Mouse (Mus musculus) embryonic facial prominence, embryonic 15.5 days (tissue): ENCODE measurements at regions not wholly inside any gene's neighbourhood (a gene's known extent, or its start where the extent isn't known, plus 50 kb on each side); places are given as distances from the start of the nearest gene placed in this dataset.

Experiments
- ATAC-seq: fragments of 200-750 bp; cut with Nextera tagmentation; 2 replicates; pipeline ENCODE4 v1.8.0; 2017; ENCODE audit warnings: low read depth, moderate TSS enrichment; ENCODE audit not compliant: insufficient number of reproducible peaks, low FRiP score, low TSS enrichment
- H3K27ac ChIP-seq: fragments of 300-500 bp; sonication (generic); replicated peaks from 2 replicates; pipeline ENCODE4 v1.5.1; 2015; ENCODE audit warnings: mild to moderate bottlenecking, inconsistent platforms
- H3K27me3 ChIP-seq: fragments of 300-500 bp; sonication (generic); 2 replicates; pipeline ENCODE4 v1.6.1; 2015; ENCODE audit warnings: inconsistent platforms
- H3K36me3 ChIP-seq: fragments of 300-500 bp; sonication (generic); 2 replicates; pipeline ENCODE4 v1.6.1; 2015; ENCODE audit warnings: mild to moderate bottlenecking, inconsistent platforms
- H3K4me1 ChIP-seq: fragments of 300-500 bp; sonication (generic); 2 replicates; pipeline ENCODE4 v1.6.1; 2015; ENCODE audit warnings: inconsistent platforms
- H3K4me2 ChIP-seq: fragments of 300-500 bp; sonication (generic); replicated peaks from 2 replicates; pipeline ENCODE4 v1.6.1; 2015; ENCODE audit warnings: mild to moderate bottlenecking, inconsistent platforms
- H3K4me3 ChIP-seq: fragments of 300-500 bp; sonication (generic); replicated peaks from 2 replicates; pipeline ENCODE4 v1.5.1; 2015; ENCODE audit warnings: mild to moderate bottlenecking, inconsistent platforms
- H3K9ac ChIP-seq: fragments of 300-500 bp; sonication (generic); 2 replicates; pipeline ENCODE4 v1.6.1; 2015; ENCODE audit warnings: inconsistent platforms
- H3K9me3 ChIP-seq: fragments of 300-500 bp; sonication (generic); replicated peaks from 2 replicates; pipeline ENCODE4 v1.6.1; 2016; ENCODE audit warnings: inconsistent platforms
- WGBS: fragments of 180-500 bp; shearing (Covaris S2); methylation state at CpG from one replicate; pipeline ENCODE4 v1.1.7; 2015; 5-methylcytosine and 5-hydroxymethylcytosine counted together

GRCm38 (mm10) chr9:32989006-32989405 lies 353.0 kb downstream of the Ets1 start:
- peaks cover 7% of the 10 kb centered on the region for H3K4me1 ChIP-seq
- no peak overlapping the region for H3K27ac ChIP-seq
- no peaks in the 10 kb centered on the region for H3K9me3 ChIP-seq
- no peak overlapping the region for H3K4me3 ChIP-seq
- no peak for ATAC-seq
- no peaks in the 10 kb centered on the region for H3K36me3 ChIP-seq
- no peak overlapping the region for H3K9ac ChIP-seq
- no peaks in the 10 kb centered on the region for H3K27me3 ChIP-seq
- H3K4me2 ChIP-seq: no peak overlapping the region
- WGBS: 80% methylated on average over 1 of the region's 1 CpGs

- Histone ChIP-seq H3K36me3 (no peaks in the 10 kb centered on the region), H3K9me3 (no peaks in the 10 kb centered on the region), H3K4me3 (no peak overlapping the region), H3K4me2 (no peak overlapping the region), H3K27me3 (no peaks in the 10 kb centered on the region), H3K27ac (no peak overlapping the region), H3K9ac (no peak overlapping the region), H3K4me1 (peaks cover 9% of the 10 kb centered on the region; the same call in 1 of the 2 replicates)
- no peak for ATAC-seq
- WGBS: 79% methylated on average over 1 of the region's 1 CpGs
Observed at GRCm38 (mm10) chr9:32998323-32998722, 362.3 kb downstream of the Ets1 start.

GRCm38 (mm10) chr9:33000691-33001164 lies 364.7 kb downstream of the Ets1 start:
- no peak overlapping the region for H3K4me2 ChIP-seq

DNA sequence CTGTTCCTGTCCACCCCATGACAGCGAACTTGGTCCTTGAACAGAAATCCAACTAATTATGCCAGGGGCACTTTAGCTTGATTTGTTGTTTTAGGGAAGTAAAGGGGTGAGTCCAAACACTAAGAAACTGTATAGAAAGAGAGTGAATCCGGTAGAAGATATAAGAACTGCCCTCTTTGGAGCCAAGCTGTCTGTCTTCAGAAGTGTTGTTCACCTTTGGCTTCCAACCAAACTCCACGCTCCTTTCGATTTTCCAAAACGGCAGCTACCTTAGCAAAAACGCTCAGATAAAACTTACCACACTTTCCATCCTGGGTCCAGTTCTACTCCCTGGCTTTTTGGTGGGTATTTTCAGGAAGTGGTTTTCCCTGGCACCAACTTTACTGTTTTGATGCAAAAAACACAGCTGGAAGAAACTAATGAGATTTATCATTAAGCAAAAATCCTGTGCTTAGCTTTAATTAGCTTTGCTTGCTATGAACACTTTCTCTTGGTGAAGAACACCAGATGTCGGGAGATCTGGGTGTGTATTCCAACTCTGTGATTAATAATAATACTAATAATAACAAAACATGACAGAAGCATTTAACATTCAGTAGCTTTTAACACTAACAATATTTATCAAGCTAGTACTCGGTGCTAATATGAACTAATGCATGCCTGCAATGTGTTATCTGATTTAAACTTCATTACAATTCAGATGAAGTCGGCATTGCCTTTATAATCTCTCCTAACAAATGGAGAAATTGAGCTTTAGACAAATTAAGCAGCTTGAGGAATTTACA lies 365.3 kb downstream of the Ets1 start:
- H3K9ac ChIP-seq: no peak overlapping the region
- peaks cover 9% of the 10 kb centered on the region; the same call in 1 of the 2 replicates for H3K4me1 ChIP-seq
- H3K4me3 ChIP-seq: no peak overlapping the region
- H3K9me3 ChIP-seq: no peaks in the 10 kb centered on the region
- H3K4me2 ChIP-seq: no peak overlapping the region
- 34% methylated on average over 9 of the region's 9 CpGs for WGBS
- no peak overlapping the region for H3K27ac ChIP-seq
- no peaks in the 10 kb centered on the region for H3K27me3 ChIP-seq
- no peaks in the 10 kb centered on the region for H3K36me3 ChIP-seq
- no peak for ATAC-seq

More at GRCm38 (mm10) chr9:33000691-33001164, 364.7 kb downstream of the Ets1 start:
- no peak overlapping the region for H3K9ac ChIP-seq
- no peak overlapping the region for H3K4me3 ChIP-seq
- no peaks in the 10 kb centered on the region for H3K9me3 ChIP-seq
- H3K27me3 ChIP-seq: no peaks in the 10 kb centered on the region
- no peak; the same call in 1 of the 2 replicates for ATAC-seq
- peaks cover 9% of the 10 kb centered on the region; the same call in 1 of the 2 replicates for H3K4me1 ChIP-seq
- H3K27ac ChIP-seq: no peak overlapping the region
- H3K36me3 ChIP-seq: no peaks in the 10 kb centered on the region
- 18% methylated on average over 7 of the region's 7 CpGs for WGBS

DNA sequence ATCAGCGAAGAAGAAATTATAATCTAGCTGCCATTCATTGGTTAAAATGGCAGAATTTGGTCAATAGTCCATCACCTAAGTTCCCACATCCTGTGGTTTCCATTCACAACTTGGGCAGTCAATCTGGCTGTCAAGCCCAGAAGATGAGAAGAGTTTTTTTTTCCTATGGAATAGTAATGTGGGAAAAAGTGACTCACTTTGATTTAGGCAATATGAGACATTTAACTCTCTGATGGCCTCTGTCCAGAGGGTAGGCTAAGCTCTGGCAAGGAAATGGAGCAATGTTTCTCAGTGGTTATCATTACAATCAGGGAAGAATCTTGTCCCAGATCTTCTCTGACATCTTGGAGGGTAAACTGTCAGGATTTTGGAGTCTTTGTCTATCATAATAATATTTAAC lies 367.9 kb downstream of the Ets1 start:
- H3K4me1 ChIP-seq: peaks cover 9% of the 10 kb centered on the region; the same call in 1 of the 2 replicates
- H3K4me3 ChIP-seq: no peak overlapping the region
- no peak overlapping the region for H3K4me2 ChIP-seq
- no peak for ATAC-seq
- no peak overlapping the region for H3K27ac ChIP-seq
- no peaks in the 10 kb centered on the region for H3K36me3 ChIP-seq
- no peak overlapping the region for H3K9ac ChIP-seq
- no peaks in the 10 kb centered on the region for H3K27me3 ChIP-seq
- WGBS: 79% methylated on average over 1 of the region's 1 CpGs
- no peaks in the 10 kb centered on the region for H3K9me3 ChIP-seq

- ATAC-seq: no peak
- Histone ChIP-seq H3K4me2 (no peak overlapping the region), H3K9me3 (no peaks in the 10 kb centered on the region), H3K4me3 (no peak overlapping the region), H3K27me3 (no peaks in the 10 kb centered on the region), H3K27ac (no peak overlapping the region), H3K36me3 (no peaks in the 10 kb centered on the region), H3K4me1 (peaks cover 9% of the 10 kb centered on the region; the same call in 1 of the 2 replicates), H3K9ac (no peak overlapping the region)
- whole genome bisulfite sequencing: 91% methylated on average over 3 of the region's 3 CpGs
Observed at GRCm38 (mm10) chr9:33004536-33004935, 368.5 kb downstream of the Ets1 start.

DNA sequence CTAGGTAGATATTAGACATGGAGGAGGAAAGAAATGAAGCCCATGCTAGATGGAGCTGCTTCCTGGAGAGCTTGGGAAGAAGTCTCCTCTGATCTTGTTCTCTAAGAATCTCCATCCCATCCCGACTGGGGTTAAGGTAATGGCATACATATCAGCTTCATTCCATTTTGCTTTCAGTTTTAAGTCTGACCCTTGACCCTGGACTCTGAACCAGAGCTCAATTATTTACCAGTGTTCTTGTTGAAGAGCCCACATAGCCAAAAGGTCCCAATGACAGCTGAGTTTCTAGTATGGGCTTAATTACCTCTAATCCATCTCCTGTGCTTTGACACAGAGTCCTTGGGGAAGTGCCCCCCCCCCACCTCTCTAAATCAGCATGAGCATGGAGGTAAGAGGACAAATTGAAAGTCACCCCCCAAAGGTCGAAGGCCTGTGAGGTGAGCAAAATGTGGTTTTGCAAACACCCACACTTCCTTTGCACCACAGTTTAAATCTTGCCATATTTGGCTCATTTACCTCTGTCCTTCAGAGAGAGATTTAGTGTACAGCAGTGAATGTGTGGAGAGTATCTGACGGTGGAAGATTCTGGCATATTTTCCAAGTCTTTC lies 371.5 kb downstream of the Ets1 start:
- no peak for ATAC-seq
- 53% methylated on average over 3 of the region's 3 CpGs for WGBS

GRCm38 (mm10) chr9:33011241-33011640 lies 375.2 kb downstream of the Ets1 start:
- Histone ChIP-seq H3K4me1 (no peaks in the 10 kb centered on the region), H3K9me3 (no peaks in the 10 kb centered on the region), H3K27ac (no peak overlapping the region), H3K4me2 (no peak overlapping the region), H3K9ac (no peak overlapping the region), H3K27me3 (no peaks in the 10 kb centered on the region), H3K4me3 (no peak overlapping the region), H3K36me3 (no peaks in the 10 kb centered on the region)
- ATAC-seq: no peak

More for the DNA sequence above, 371.5 kb downstream of the Ets1 start:
- Histone ChIP-seq H3K4me3 (no peak overlapping the region), H3K36me3 (no peaks in the 10 kb centered on the region), H3K27me3 (no peaks in the 10 kb centered on the region), H3K4me2 (no peak overlapping the region), H3K9ac (no peak overlapping the region), H3K27ac (no peak overlapping the region), H3K9me3 (no peaks in the 10 kb centered on the region), H3K4me1 (no peaks in the 10 kb centered on the region)

- Histone ChIP-seq H3K27me3 (no peaks in the 10 kb centered on the region), H3K9ac (no peak overlapping the region), H3K36me3 (no peaks in the 10 kb centered on the region), H3K4me2 (no peak overlapping the region), H3K27ac (0 out of 2 replicates have a peak overlapping the region, but pooled peaks have one; percentile 28), H3K4me3 (no peak overlapping the region), H3K4me1 (peaks cover 3% of the 10 kb centered on the region; the same call in 1 of the 2 replicates), H3K9me3 (no peaks in the 10 kb centered on the region)
- 49% methylated on average over 3 of the region's 3 CpGs for WGBS
- no peak for ATAC-seq
Observed at GRCm38 (mm10) chr9:33035401-33035800, 399.4 kb downstream of the Ets1 start.

DNA sequence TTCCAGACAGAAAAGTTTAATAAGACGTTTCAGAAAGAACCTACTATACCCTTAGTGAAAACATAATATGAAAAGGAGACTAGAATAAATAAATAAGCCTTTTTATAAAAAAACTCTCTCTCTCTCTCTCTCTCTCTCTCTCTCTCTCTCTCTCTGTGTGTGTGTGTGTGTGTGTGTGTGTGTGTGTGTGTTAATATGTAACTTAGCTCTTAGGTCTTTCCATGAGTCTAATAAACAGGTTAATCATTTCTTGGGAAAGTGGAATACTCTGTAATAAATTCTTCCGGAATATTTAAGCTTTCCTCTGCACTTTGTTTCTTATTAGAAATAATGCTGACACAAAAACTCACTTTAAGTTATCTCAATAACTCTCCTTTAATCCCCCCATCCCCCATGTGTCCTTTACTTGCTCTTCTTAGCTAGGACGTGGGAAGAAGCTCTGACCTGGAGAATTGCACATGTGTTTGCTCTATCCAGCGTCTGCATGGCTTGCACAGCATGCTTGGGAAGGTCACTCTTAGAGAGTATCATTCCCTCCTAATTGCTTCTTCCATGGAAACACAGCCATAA lies 403.3 kb downstream of the Ets1 start:
- Histone ChIP-seq H3K4me3 (no peak overlapping the region), H3K9ac (no peak overlapping the region), H3K27ac (no peak overlapping the region), H3K27me3 (no peaks in the 10 kb centered on the region), H3K4me2 (no peak overlapping the region), H3K36me3 (no peaks in the 10 kb centered on the region), H3K9me3 (no peaks in the 10 kb centered on the region), H3K4me1 (no peaks in the 10 kb centered on the region)
- ATAC-seq: no peak
- WGBS: 70% methylated on average over 4 of the region's 4 CpGs

DNA sequence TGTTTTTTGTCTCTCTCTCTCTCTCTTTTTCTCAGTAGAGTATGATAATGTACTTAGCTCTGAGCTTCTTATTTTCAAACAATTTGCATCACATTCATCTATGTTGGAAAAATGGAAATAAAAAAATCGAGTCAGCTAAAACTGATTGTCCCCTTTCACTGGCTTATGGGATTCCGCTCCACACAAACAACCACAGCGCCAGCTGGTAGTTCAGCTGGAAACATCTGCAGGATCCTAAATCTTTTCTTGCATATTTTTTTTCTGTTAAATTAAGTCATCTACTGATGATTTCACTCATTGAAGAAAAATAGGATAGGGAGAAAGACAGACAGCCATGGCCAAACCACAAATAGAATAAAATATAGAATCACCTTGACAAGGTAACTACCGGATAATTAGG lies 414.8 kb downstream of the Ets1 start:
- Histone ChIP-seq H3K9me3 (no peaks in the 10 kb centered on the region), H3K27me3 (no peaks in the 10 kb centered on the region), H3K9ac (no peak overlapping the region), H3K27ac (no peak overlapping the region), H3K4me3 (no peak overlapping the region), H3K4me2 (no peak overlapping the region), H3K36me3 (no peaks in the 10 kb centered on the region), H3K4me1 (no peaks in the 10 kb centered on the region)
- no peak for ATAC-seq
- 78% methylated on average over 4 of the region's 4 CpGs for WGBS
